Mouse (Mus musculus) embryonic fibroblast, embryonic 13.5 days (primary cell): ENCODE measurements at regions not wholly inside any gene's neighbourhood (a gene's known extent, or its start where the extent isn't known, plus 50 kb on each side); places are given as distances from the start of the nearest gene placed in this dataset.

Source experiments
- CTCF ChIP-seq: IDR thresholded peaks from 2 replicates; pipeline ENCODE4 v1.5.1; 2011; ENCODE audit warnings: mild to moderate bottlenecking, control low read depth, low read length, moderate library complexity, borderline replicate concordance; ENCODE audit not compliant: insufficient read depth
- POLR2A ChIP-seq: IDR thresholded peaks from 2 replicates; pipeline ENCODE4 v1.6.1; 2011; ENCODE audit warnings: low read depth, mild to moderate bottlenecking, control low read depth, low read length, moderate library complexity

GRCm38 (mm10) chr10:111740586-111741265 is 231.7 kb upstream of the Krr1 start:
- no peak for TF ChIP-seq POLR2A
- no peak for TF ChIP-seq CTCF
